23 mouse cellular contexts compared by ENCODE assay signal in the genomic region with DNA sequence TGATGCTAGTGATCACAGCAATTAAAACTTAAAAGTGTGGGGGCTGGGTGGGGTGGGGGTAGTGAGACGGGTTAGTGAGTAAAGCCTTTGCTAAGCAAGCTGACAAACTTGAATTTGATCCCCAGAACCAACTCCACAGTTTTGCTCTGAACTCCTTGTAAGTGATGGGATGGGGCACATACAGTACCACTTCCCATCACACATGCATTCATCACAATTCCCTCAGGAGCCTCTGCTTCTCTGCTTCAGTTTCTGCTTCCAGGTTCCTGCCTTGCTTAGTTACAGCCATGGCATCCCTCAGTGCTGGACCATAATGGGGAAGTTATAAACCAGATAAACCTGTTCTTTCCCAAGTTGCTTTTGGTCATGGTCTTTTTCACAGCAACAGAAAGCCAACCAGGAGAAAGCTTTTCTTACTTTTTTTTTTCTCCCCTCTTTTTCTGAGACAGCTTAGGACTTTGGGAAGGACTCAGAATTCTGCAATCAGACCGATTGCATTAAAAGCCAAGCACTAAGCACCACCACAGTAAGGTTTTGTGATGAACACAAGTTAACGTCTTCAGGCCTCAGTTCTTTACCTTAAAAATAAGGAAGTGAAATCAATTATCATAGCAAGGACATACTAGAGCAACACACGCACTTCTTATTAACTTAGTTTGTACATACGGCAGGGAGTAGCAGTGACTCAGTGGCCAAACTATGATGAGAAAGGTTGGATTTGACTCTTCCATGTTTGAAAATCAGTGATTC.
DNase-seq lines count a peak whose midpoint lies in the region; ATAC-seq lines count a peak whose summit lies in the region.
"Had no signal": no experiment of that assay in that cellular context is flagged by ENCODE, and none has a peak within 500 bp of the region (broad histone marks: within the 10 kb centered on the region; RNA-seq: fewer than 3 reads in every experiment).

No protein-coding gene starts in this region.

- DNase-seq in A20 (ENCODE audit: low read depth, low spot score) (peak; percentile 64), MEL-GATA-1-ER (ENCODE audit: extremely low read depth, low read depth) (peak; percentile 71)
- no peak for DNase-seq in spleen, postnatal 10 days (ENCODE audit: low spot score in 2 of 2)
- no peak for DNase-seq in kidney, postnatal 4 days
- DNase-seq in layer of hippocampus, postnatal 10 days (ENCODE audit: low spot score in 2 of 2) = no peak
- DNase-seq: adrenal gland, postnatal 14 days; cerebellum, adult 11-12 months; cerebellum, postnatal 14 days; gastrocnemius, adult 2 months; kidney, adult 9 months; kidney, postnatal 14 days; layer of hippocampus, postnatal 36 days; lung, postnatal 4 days; right cerebral cortex, postnatal 14 days; spleen, adult 18-20 months; thymus, postnatal 14 days had no signal

- peak; percentile 45 for ATAC-seq in granulocyte monocyte progenitor cell, adult 5-6 weeks (replicated peaks; ENCODE audit: poor library complexity, severe bottlenecking)
- ATAC-seq in neutrophil, adult 5-6 weeks (ENCODE audit: extremely low read depth, insufficient number of reproducible peaks, low FRiP score, poor library complexity, severe bottlenecking) = peak; percentile 21; the same call in 1 of the 2 replicates
- ATAC-seq: activated CD4-positive, CD25-positive, alpha-beta regulatory T cell, adult 4 months; CD4-positive, CD25-positive, alpha-beta regulatory T cell, adult 4 months; forebrain, embryonic 13.5 days; hindbrain, postnatal 0 days; intestine, embryonic 16.5 days had no signal

Comparison
In these comparisons a context has a peak if more than half of its experiments do, and no peak if none do; other contexts are left out.
1. DNase-seq: peak in A20 (single experiment) and MEL-GATA-1-ER (single experiment); none in spleen, postnatal 10 days (0 of 2), kidney, postnatal 4 days (0 of 2) and layer of hippocampus, postnatal 10 days (0 of 2).